Mouse (Mus musculus) lung, postnatal 36 days (tissue): ENCODE measurements around the gene Olfr728.

Source experiments
- DNase-seq: peaks from one replicate; pipeline ENCODE4 v3.0.0; 2022; ENCODE audit warnings: mixed read lengths

Olfr728 gene

DNA sequence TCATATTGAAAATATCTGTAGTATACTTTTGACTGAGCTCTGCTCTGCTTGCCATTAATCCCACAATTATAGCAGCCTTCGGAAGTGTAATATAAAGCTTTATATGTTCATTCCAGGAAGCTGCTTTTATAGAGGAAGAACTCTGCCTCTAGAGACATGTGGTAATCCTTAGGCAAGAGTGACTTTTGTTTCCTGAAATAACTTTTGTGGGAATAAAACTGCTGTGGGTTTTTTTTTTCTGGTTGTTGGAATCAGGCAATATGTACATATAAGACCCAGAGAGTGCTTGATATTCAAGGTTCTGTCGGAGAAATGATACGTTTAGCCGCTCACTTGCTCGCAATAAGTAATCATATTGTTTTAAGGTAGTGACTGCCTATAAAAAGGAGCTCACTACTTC lies at the start of gene Olfr728:
TSS of gene Olfr728 (minus strand) at position 101 of the 400 bp plus-strand sequence.
- DNase-seq, result no peak

DNA sequence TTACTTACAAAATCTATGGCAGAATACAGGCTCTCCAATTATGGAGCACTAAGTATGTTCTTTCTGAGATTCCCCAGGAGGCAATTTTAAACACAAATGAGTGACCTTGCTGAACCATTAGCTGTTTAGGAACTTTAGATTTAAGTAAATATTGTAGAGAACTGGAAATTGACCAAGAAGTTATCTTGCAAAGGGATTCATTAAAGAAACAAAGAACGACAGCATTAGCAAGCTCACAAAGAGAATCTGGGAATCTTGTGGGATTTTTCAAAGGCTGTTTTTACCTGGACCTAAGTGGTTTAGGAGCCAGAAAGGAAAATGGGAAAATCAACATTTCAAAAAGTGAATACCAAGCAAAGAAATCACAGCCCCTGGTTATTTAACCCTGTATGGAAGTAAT lies 45.6 kb upstream of the Olfr728 start, which contains the start of gene Olfr730:
TSS of gene Olfr730 (minus strand) at position 101 of the 400 bp plus-strand sequence.
- DNase-seq, result no peak

GRCm38 (mm10) chr14:50152810-50153209 lies 10.3 kb upstream of the Olfr728 start, which contains the start of gene Olfr729:
Gene Olfr729, minus strand, starts transcription at chr14:50152910.
- DNase-seq, result no peak

DNA sequence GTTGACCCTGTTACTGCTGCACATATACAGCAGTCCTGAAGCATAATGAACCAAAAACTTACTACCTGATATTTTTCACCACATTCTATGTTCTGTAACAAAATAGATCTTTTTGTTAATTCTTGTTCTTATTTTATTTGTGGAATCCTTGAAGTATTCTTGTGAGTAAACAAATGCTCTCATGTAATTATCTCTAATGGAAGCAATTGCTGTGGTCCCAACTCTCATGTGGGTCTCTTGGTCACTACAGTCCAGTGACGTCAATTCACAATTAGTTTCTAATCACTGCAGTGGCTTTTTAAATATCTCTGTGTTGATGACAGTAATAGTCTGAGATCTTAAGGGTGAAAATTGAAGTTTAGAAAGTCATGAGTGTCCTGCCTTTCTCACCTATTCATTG lies 19.6 kb downstream of the Olfr728 start, which contains the start of gene Olfr727:
TSS of gene Olfr727 (plus strand) at position 301 of the 400 bp plus-strand sequence.
- DNase-seq, result no peak

- DNase-seq, result no peak
Measured at GRCm38 (mm10) chr14:50090853-50091252, 51.6 kb downstream of the Olfr728 start, which contains the start of gene Olfr726. Gene Olfr726, minus strand, starts transcription at chr14:50090953.
